Mouse (Mus musculus) 3T3-L1 (cell line): ENCODE data around the gene Kcnd2.
A peak's percentile ranks its signal among the peaks of the same experiment; 100 is the strongest.
"Not testable (repeated sequence)": the region's sequence is repeated elsewhere in the genome, so short reads cannot be mapped to it uniquely, and the experiment has no call there.

Source experiments
- DNase-seq: peaks from one replicate; pipeline ENCODE4 v3.0.0-alpha.2; 2015; ENCODE audit warnings: low read depth, low spot score

Kcnd2 gene

DNA sequence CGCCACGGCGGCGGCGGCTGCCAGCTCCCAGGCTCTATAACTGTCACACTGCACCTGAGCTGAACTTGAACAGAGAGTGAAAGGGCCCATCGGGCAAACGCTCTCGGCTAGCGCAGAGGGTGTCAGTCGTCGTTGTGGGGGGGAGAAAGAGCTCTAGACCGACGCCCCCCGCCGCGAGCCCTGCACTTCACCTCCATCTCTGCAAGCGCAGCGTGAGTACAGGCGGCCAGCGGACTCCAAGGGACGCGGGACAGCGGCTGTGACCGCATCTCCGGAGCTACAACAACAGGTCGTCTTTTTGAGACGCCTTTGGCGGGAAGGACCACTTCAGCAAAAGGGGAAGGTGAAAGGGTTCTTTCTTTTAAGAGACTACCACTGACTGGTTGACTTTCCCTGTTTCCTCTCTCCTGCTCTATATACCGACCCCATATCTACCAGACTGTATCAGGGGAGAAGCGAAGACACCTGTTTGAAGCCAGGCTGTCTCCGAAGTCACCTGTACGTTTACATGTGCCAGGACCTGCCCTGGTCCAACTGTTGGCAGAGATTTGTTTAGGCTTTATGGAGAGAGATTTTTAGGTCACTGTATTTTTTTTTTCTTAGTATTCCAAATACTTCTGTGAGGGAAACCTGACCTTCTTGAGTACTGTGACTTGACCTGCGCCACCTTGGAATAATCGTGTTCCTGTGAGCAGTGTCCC lies at the start of gene Kcnd2:
Kcnd2 (plus strand) TSS at position 13 of the 701 bp plus-strand sequence.
- no peak for DNase-seq

DNA sequence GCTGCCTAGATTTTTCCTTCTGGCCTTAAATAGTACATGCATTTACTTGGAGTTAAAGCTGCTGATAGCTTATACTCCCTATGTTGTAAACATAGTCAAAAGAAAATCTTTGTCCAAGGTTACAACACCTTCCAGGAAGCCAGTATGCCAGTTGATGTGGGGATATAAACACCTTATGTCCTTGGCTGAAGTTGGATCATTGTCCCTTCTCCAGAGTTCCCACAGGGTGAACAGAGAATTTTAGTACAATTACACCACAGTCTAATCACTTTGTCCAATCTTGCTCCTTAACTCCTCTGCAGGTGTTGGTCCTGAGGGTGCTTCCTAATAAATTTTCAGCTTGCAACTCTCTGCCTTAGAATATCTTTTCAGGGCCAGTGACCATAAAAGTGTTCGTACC lies 48.7 kb upstream of the Kcnd2 start:
- DNase-seq, result no peak

GRCm38 (mm10) chr6:21195341-21195740 lies 20.0 kb upstream of the Kcnd2 start:
- no peak for DNase-seq

GRCm38 (mm10) chr6:21213865-21214672 lies 1.2 kb upstream of the Kcnd2 start:
- DNase-seq, result peak; percentile 67

DNA sequence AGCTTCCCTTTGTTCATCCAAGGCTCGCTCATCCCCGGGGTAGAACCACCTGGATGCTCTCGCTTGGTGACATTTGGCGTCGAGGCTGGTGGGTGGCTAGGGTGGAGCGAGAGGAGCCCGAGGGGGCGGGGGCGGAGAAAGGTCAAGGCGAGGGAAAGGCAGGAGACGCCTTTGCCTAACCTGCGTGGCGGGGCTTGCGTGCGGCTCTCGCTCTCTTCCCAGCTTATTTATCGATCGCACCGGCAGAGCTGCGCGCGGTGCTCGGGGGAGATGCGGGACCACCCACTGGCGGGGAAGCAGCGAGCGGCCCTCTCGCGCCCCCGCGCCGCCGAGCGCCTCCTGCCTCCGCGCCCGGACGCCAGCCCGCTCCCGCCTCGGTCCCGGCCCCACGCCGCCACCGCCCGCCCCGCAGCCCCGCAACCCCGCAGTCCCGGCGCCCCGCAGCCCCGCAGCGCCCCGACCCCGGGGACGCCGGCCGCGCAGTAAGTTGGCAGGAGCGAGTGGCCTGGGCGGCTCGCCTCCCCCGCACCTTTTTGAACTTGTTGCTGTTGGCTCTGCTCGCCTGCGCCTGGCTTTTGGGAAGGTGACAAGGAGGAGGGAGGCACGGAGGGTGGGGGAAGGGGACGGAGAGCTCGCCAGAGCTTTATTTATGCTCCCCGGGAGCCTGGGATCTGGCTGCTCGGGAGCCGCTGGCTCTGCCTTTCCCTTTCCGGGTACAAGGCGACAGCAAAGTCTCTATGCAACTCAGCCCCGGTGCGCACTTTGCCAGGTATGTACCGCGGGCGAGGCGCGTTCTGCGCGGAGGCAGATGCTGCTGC lies 421 bp upstream of the Kcnd2 start:
- no peak for DNase-seq

GRCm38 (mm10) chr6:21216206-21217020 lies 1.1 kb downstream of the Kcnd2 start:
- no peak for DNase-seq

DNA sequence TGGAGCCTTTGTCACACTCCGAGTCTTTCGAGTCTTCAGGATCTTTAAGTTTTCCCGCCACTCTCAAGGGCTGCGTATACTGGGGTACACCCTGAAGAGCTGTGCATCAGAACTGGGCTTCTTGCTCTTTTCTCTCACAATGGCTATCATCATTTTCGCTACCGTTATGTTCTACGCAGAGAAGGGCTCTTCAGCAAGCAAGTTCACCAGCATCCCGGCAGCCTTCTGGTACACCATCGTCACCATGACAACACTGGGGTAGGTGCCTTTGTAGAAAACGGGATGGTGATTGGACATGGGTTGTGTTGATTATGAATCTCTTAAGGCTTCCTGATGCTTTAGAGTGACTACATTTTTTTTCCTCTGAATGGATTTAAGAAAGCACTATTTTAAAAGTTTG lies 1.9 kb downstream of the Kcnd2 start:
- no peak for DNase-seq

GRCm38 (mm10) chr6:21226124-21226523 lies 10.8 kb downstream of the Kcnd2 start:
- no peak for DNase-seq

GRCm38 (mm10) chr6:21259031-21259430 lies 43.7 kb downstream of the Kcnd2 start:
- no peak for DNase-seq

DNA sequence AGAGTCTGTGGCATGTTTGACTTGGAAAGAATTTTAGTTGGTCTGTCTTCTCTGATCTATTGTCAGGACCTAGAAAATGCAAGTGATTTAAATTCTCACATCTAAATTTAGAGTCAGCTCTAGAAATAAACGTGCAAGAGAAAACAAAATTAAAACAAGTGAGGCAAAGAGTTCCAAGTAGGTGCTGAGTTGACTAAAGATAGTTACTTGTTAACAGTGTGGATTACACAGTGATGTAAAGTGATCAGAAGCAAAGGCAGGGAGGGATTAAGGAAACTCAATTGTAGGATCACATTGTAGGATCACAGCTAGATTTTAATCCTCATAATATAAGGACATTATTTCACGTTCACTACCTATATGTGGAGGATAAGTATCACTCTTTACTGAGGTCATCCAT lies 52.6 kb downstream of the Kcnd2 start:
- no peak for DNase-seq

DNA sequence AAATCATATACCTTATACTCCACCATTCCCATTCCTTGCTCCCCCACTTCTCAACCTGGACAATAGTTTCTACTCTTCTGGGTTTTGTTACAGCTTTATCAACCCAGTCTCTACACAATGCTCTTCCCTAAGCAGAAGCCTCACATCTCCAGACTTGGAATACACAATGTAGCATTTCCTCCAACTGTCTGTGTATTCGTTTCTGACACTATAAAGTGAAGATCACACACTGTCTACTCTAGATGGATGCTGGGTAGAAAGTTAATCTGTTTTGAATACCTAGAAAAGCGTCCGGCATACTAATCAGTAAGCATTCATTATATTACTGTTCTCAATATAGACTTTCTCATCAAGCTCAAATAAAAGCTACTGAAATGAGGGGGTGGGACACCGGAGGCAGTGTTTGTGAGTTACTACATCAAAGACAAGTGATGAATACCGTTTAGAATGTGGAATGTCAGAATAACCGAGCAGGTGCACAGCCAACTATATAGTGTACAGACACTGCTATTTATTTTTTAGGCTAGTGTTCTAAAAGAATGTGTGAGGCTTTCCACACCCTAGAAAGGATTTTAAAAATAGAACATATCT lies 62.1 kb downstream of the Kcnd2 start:
- DNase-seq, result no peak

GRCm38 (mm10) chr6:21304943-21305342 lies 89.6 kb downstream of the Kcnd2 start:
- no peak for DNase-seq

- no peak for DNase-seq
Measured at GRCm38 (mm10) chr6:21310159-21310558, 94.9 kb downstream of the Kcnd2 start.

GRCm38 (mm10) chr6:21321407-21321806 lies 106.1 kb downstream of the Kcnd2 start:
- no peak for DNase-seq

DNA sequence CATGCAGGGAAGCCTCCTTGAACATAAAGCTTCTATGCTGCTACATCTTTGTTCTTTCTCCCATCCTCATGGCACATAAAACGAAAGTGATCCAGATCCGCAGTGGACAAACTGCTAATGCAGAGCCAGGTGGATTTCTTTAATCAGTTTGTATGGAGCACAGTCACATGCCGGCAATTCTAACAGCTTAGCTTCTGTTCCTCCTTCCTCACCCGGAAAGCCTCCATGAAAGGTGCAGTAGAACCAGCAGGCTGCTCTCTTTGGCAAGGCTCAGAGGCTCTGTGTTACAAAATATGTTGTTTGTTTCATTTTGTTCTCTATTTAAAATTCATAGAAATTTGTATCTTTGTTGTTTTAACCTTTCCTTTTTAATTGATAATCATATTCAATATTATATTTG lies 106.9 kb downstream of the Kcnd2 start:
- DNase-seq, result no peak

- DNase-seq, result no peak
Measured at GRCm38 (mm10) chr6:21325251-21325650, 109.9 kb downstream of the Kcnd2 start.

- DNase-seq, result no peak
Measured at GRCm38 (mm10) chr6:21327081-21327737, 111.9 kb downstream of the Kcnd2 start.

GRCm38 (mm10) chr6:21385298-21385697 lies 170.0 kb downstream of the Kcnd2 start:
- DNase-seq, result not testable (repeated sequence)

DNA sequence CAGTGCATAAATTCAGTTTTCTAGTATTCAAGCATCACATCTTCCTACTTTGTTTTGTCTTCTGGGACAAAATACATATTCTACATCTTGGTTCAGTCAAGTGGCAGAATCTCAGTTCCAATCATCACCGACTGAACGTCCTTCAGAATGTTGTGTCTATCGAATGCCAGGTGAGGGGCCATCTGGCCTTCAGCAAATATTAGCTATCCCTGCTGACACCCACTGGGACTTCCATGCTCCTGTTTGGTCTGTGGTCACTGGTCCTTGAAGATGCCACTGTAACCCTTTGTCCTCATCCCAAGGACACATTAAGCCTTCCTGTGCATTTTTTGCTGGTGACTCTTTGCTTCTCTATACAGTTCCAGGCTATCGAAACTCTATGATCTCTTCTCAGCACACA lies 176.5 kb downstream of the Kcnd2 start:
- DNase-seq, result no peak

- DNase-seq, result no peak
Measured at GRCm38 (mm10) chr6:21413656-21414055, 198.4 kb downstream of the Kcnd2 start.
